Mouse (Mus musculus) forelimb bud, embryonic 11.5 days (tissue): ENCODE results near the gene Hmgn2.
A peak's percentile ranks its signal among the peaks of the same experiment; 100 is the strongest.

Source experiments
- DNase-seq: peaks from one replicate; pipeline ENCODE4 v3.0.0-alpha.2; 2012; ENCODE audit warnings: low read depth, low spot score

Gene Hmgn2

DNA sequence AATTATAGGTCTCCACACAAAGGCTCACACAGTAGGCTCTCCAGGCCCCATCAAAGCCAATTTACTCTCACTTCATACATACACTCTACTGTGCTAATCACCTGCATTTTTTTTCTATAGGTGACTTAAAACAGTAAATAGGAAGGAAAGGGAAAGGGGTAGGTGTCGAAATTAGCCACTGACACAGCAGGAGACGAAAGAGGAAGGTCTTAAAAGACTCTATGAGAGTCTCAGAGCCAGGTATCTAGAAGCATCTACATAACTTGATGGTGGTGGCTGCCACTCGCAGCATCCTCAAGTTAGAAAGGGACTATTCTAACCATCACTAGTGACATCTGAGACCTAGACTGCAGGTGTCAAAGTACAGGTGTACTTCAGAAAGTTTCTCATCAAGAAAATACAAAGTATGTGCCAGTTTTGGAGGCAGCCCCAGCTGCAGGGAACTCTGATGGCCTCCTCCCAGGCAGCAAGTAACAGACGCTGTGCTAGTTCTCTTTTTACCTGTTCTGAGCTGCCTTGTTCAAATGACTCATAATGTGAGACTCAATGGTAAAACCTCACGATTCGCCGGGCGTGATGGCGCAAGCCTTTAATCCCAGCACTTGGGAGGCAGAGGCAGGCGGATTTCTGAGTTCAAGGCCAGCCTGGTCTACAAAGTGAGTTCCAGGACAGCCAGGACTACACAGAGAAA, 9.7 kb upstream of the Hmgn2 start:
- DNase-seq, result no peak

DNA sequence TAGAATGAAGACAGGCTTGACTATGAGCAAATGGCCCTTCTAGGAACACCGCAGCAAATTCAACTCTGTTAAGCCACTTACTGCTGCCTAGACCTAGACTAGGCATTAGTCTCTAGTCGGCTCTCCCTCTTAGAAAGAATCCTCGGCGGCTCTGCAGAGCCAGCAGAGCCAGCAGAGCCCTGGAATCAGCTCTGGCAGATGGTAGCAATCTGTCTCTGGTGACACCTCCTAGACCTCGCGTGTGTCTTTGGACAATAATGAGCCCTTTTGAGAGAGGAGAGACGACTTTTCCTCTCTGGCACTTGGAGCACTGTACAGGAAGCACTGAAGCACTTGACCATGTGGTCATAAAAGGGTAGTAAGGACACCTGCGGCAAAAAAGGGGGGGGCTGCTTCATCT, 3.3 kb upstream of the Hmgn2 start:
- DNase-seq, result no peak

DNA sequence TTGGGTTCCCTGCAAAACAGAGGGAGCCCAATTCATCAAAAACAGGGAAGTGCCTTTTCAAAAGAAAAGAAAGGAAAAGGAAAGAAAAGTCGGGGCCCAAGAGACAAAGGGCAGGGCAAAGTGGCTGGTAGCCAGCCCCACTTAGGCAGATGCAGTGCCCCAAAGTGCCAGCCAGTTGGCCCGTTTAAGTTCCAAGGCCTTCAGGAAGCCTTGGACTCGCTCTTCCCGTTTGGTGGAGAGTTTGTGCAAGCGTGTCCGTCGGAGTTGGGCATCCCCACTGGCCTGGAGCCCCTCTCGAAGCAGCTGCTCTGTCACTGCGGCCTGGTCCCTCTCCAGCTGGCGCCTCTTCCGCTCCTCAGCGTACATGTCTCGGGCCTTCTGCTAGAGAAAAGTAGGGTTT, 2.4 kb upstream of the Hmgn2 start:
- no peak for DNase-seq

DNA sequence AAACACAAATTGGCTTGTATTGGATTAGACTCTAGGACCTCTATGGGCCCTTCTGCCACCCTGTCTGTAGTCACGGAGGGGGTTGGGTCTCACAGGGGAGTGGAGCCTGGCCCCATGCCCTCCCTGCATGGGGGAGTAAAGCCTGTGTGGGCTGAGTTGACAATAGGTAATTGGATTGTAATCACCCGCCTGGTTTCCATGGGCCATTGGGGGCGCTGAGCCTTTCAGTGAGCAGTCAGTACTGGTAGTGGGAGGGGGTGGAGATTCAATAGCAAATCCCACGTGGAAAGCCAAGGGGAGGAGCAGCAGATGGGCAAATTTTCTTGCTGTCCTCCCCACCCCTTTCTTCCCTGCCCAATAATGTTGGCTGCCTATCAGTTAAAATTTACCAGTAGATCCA, 1.7 kb upstream of the Hmgn2 start:
- DNase-seq, result no peak

DNA sequence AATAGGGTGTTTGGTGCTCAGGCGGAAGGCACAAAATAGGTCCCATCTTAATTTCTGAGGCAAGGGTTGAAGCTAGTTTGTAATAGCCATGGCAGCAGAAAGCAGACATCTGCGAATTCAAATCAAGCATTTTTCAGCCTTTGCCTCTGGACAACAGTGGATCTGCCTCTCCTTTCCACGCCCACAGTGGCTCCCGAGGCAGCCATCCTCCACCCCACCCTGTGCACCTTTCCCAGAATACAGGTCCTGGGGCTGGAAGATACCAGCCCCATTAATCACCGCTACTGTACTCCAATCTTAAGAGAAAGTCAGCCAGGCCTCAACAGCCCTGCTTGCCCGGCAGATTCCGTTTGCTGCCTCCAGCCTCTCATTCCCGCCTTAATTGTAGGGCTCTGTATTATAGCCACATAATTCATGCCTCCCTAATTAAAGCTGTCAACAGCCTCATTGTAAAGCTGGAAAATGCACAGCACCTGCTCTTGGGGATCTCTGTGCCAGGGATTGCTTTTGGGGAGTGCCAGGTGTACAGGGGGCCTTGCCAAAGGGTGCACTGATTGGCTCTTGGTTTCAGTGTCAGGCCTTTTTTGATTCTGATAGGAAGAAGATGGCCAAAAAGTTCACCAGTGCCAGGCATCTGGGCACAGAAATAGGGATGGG, 792 bp upstream of the Hmgn2 start:
- peak; percentile 35 for DNase-seq

DNA sequence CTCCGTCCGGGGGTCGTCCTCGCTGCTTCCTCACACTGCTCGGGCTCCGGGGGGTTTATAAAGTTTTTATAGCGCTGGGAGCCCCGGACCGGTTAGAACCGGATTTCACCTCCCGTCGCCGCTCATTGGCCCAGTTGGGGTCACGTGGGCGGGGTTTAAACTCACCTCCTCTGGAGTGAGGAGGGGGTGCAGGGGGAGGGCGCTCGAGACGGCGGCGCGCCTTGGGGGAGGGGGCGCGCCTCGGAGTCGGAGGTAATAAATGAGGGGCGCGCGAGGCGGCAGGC, 642 bp downstream of the Hmgn2 start:
- peak; percentile 97 for DNase-seq

DNA sequence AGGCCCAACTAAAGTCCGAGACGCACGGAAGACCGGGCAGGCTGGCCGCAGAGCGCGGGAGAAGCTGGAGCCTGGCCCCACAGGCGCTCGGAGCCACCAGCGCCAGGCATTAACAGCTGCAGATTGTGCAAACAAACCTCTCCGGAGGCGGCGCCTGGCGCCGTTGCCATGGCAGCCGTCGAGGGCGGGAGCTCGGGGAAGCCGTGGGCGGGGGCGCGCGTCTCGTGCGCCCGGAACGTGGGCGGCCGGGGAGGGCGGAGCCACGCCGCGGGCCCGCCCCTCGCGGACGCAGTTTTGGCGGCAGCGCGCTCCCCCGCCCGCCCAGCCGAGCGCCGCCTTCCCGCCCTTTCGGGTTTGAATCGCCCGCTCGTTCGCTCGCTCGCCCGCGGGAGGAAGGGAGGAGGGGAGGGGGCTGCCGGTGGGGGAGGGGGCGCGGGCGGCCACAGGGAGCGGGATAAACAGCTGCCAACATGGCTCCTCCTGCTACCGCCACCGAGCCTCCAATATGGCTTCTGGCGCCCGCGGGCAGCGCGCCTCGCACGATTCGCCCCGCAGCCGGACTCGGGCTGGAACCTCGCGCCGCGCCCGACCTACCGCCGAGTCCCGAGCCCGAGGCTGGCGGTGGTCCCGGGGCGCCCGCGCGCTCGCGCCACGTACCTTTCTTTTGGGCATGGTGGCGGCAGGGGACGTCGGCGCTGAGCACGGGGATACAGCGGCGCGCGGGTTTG, 1.1 kb downstream of the Hmgn2 start:
- peak; percentile 94 for DNase-seq

DNA sequence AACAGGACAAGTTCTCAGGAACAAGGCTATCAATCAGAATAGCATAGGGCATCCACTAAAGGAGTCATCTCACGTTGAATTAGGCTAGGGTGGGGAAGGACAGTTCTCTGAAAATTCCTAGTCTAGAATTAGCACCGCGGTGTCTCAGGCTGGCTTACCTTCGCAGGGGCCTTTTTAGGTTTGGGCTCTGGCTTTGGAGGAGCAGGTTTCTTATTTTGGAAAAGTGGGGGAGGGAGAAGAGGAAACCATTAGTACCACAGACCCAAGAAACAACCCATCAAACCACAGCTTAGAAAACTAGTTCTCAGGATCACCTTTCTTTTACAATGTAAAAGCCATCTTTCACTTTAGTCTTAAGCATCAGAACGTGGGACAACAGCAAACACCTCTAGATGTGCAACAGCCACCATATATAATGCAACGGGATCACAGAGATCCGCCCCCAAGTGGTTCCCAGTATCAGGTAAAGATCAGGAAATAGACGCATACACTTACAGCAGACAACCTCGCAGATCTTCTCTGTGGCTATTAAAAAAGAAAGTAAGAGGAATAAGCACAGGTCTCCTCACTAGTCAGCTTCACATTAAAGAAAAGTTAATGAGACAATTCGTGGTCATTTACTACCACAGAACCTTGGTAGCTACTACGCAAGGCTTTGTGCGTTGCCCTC, 2.0 kb downstream of the Hmgn2 start:
- no peak for DNase-seq

DNA sequence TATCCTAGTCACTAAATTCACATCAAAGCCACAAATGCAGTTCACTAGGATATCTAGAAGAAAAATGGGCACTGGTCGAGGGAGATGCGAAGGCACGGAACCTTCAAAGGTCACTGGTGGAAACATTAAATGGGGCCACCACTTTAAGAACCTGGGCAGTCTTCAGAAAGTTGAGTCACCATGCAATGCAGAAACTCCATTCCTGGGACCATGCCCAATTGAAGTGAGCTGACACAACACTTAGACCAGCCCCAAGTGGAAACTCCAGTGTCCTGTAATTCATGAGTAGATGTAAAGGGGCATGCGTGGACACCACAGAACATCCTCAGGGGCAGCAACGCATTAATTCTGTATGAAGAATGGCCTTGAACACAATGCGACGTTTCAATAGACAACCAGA, 5.9 kb downstream of the Hmgn2 start:
- DNase-seq, result no peak

DNA sequence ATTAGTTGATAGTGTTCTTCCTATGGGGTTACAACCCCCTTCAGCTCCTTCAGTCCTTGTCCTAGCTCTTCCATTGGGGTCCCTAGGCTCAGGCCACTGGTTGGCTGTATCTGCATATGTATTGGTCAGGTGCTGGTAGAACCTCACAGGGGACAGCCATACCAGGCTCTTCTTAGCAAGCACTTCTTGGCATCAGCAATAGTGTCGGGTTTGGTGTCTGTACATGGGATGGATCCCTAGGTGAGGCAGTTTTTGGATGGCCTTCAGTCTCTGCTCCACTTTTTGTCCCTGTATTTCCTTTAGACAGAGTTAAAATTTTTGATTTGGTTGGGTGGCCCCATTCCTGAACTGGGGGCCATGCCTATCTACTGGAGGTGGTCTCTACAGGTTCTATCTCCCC, 9.6 kb downstream of the Hmgn2 start:
- no peak for DNase-seq

DNA sequence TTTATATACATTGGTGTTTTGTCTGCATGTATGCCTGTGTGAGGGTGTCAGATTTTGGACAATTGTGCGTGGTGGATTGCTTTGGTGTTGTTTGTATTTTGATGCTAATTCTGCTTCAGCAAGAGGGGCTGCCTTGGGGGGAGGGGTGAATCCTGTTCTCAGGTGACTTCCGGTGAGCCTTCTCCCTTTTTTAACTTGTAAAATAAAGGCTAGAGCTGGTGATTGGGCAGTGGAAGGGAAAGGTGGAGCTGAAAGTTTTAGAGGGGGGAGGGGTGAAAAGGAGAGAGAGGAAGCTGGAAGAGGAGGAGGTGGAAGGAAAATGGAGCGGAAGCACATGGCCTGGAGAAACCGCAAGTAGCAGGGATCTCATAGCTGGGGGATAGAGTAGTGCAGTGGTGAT, 12.1 kb downstream of the Hmgn2 start:
- no peak for DNase-seq

DNA sequence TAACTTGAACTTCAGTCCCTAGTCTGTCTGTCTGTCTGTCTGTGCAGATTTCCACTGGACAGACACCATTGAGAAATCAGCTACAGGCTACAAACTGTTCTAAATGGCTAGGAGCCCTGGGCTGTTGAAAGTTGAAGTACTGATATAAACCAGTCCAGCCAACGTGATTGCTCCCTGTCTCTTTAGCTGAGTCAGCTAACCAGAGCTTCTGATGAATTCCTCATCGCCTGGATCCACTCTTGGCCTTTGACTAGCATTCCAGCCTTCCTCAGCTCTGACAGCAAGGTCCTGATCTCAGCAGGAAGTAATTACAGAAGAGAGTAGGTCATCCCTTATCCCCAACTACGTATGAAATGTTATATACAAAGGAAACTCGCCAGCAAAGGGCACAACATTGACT, 21.7 kb downstream of the Hmgn2 start:
- DNase-seq, result no peak

DNA sequence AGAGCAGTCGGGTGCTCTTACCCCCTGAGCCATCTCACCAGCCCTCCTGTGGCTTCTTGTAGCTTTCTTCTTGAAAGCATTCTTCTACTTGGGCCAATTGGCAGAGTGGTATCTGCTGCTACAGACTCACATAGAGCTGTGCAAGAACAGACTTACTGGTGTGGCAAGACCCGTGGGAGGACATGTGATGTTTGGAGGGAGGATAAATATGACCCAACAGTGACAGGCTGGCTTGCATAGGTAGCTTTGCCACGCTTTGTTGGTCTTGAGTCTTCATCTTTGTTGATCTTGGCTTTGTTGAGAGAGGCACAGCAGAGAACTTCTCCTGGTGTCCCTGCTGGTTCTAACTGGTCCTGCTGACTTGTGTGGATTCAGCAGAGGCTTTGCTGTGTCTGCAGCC, 24.7 kb downstream of the Hmgn2 start:
- DNase-seq, result no peak

DNA sequence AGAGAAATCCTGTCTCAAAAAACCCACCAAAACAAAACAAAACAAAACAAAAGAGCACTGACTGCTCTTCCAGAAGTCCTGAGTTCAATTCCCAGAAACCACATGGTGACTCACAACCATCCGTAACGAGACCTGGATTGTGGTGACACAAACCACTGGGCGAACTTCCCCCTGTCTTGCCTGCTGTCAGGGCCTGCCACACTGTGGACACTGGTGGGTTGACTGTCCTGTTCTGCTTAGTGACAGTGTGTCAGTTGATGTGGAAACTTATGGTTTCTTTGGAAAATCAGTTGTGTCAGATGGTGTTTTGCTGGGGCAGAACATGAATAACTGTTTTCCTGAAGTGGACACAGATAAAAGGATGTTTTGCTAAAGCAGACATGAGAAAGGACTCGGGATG, 25.8 kb downstream of the Hmgn2 start:
- no peak for DNase-seq

DNA sequence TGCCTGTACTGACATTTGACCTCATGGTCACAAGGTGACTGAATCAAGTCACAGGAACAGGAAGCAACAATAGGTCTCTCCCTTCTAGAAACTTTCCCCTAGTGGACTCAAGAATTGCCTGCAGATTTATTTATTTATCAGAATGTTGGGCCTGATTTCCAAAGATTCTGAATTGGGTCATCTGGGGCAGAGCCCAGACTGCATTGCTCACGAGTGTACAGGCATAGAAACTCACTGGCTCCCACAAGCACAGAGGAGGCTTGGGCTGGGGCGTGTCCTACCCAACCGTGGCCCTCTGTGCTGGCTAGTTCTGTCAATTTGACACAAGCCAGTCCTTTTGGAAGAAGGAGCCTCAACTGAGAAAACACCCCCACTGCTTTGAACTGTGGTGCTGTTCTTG, 26.9 kb downstream of the Hmgn2 start:
- DNase-seq, result no peak

DNA sequence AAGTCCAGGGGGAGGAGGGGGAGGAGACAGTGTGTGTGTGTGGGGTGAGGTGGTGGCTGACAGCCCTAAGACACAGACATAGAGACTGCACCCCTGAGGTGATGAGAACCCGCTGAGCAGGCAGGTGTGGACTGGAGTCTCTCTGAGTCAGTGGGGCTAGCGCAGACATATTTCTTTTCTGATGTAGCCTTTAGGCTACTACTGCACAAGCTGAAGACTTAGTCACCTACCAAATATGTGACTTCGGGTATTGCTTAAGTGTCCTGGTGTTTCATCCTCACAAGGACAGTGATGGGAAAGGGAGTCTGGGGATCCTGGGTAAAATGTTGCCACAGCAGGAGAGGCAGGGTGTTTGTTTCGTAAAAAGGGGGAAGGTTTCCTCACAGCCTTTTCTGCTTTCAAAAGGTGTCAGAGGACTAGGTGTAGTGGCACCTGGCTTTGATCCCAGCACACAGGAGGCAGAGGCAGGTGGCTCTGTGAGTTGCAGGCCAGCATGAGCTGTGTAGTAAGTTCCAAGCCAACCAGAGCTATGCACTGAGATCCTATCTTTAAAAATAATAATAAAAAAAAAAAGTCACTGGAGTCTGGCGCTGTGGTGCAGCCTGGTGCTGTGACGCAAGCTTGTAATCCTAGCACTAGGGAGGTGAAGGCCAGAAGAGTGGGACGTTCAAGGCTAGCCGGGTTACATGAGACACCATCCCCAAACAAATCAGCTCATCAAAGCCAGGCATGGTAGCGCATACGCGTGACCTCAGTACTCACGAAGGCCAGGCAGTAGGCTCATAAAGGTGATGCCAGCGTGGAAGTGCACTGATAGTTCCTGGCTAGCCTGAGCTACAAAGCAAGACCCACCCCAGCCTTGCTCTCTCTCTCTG, 27.8 kb downstream of the Hmgn2 start:
- DNase-seq, result no peak

DNA sequence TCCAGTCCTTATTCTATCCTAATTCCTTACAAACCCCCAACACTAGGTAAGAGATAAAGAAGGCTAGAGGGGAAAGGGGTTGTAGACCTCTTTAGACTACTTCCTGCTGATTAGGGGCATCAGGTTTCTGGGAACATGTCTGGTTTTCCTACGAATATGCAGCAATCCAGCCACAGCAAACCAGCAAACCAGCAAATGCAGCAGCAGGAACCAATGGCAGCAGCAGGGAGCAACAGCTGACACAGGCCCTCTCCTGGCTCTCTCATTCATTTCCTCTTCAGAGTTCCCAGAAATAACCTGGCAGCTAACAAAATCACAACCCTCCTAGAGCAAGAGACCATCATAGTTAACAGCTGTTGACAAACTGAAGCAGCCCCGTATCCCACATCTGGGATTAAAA, 30.4 kb downstream of the Hmgn2 start:
- peak; percentile 55 for DNase-seq

DNA sequence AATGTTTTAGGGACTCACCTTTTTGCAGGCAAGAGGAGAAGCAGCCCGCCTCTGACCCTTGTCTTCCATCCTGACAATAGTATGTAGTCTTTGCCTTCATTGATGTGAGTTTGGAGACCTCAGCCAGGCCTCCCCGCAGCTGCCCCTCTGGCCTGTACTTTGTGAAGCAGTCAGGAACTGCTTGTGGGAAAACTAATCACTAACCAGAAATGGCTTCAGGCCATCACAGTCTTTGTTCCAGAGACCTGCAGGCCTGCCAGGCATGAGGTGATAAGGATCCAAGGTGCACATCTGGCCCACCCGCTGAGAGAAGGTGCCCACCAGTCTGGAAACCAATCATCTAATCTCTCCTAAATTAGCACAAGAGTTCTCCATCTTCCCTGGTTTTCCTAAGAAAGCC, 36.7 kb downstream of the Hmgn2 start:
- no peak for DNase-seq

DNA sequence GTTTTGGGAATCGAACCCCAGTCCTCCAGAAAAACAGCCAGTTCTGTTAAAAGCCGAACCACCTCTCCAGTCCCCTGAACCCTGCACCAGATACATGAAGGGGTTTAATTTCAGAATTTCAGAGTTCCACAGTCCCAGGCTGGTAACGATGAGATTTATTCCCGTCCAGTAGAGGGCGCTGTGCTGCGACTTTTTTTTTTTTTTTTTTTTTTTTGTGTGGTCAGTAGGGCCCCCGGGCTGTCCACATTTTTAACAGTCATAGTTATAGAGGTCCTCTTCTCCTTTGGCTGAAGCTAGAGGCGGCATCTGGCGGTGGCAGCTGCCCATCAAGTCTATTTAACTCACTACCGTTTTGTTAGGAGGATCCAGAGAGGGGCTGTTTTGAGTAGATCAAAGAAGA, 37.1 kb downstream of the Hmgn2 start:
- DNase-seq, result peak; percentile 26

DNA sequence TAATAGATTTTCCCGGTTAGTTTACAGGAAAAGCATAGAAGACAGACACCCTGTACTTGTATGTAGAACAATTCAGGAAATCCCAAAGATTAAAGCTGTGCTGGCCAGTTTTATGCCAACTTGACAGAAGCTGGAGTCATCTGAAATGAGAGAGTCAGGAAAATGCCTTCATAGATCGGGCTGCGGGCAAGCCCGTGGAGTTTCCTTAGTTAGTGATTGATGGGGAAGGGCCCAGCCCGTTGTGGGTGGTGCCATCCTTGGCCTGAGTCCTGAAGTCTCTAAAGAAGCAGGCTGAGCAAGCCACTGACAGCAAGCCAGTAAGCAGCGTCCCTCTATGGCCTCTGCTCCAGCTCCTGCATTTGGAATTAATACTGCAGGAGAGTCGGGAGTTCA, 39.2 kb downstream of the Hmgn2 start:
- DNase-seq, result no peak

DNA sequence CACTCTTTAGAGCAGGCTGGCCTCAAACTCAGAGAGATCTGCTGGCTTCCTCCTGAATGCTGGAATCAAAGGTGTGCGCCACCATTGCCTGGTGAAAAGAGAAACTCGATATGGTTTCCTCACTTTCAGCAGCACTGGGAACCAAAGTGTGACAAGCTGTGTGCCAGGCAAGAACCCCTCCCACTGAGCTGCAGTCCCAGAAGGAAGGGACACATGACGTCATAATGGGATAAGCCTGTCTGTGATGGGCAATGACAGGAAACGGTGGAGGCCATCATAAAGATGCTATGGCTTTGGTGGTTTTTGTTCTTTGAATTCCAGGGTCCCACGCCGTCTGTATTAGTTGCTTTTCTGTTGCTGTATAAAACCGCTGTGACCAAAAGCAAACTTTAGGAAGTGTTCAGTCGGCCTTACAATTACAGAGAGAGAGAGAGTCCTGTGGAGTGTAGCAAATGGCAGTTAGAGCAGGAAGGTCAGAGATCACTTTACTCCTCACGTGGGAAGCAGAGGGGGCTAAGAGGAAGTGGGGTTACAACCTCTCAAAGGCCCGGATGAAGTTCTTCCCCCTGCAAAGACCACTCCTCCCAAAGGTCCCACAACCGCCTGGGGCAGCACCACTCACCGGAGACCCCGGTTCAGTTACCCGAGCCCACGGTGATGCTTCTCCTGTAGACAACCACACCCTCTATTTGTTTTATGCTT, 39.7 kb downstream of the Hmgn2 start:
- DNase-seq, result peak; percentile 53
